Mouse (Mus musculus) kidney, adult 11 months (tissue): Measurements from ENCODE around the gene Gm42688.

Source experiments
- DNase-seq: peaks from one replicate; pipeline ENCODE4 v3.0.0; 2022

Gm42688 gene

DNA sequence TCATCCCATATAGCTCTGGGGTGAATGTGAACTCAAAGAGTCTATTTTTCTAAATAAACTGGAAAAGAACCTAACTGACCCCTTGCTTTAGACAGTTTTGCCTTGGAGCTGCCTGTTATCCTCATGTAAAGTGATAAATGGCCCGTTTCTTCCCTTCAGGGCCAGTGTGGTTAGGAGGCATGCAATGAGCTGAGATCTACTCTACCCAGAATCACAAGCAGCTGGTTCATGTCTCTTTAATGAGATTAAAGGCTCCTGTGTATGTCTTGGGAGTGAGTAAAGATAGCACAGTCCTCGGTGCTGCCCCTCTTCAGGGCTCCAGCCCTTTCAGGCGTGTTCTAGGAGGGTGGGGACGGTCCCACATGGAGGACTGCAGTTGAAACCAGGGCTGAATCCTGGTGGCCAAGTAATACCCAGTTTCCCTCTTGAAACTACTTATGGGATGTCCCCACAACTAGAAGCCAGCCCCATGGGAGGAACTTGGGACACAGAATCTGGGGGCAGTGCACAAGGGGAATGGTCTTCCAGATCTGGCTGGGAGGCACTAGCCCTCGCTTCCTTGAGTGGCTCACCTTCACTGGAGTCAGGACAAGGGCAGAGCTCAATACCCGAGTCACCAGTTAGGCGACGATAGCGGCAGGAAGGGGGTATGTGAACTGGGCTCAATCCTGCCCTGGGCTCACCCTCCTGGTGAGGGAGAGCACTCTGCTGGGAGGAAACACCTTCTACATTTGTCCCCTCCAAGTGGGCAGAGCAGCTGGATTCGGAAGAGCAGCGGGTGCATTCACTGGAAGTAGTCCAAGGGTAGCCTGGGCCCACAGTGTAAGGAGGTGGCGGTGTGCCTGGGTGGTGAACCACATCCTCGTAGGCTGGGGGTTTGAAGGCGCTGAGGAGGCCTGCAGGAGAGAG, 17.7 kb downstream of the Gm42688 start:
- DNase-seq: no peak

GRCm38 (mm10) chr6:83119734-83120051, 18.3 kb downstream of the Gm42688 start:
- DNase-seq: peak; percentile 47

- peak; percentile 99 for DNase-seq
Observed at GRCm38 (mm10) chr6:83120930-83121862, 19.8 kb downstream of the Gm42688 start, which contains the start of gene Wbp1. TSS of gene Wbp1 (minus strand) at chr6:83121559.

DNA sequence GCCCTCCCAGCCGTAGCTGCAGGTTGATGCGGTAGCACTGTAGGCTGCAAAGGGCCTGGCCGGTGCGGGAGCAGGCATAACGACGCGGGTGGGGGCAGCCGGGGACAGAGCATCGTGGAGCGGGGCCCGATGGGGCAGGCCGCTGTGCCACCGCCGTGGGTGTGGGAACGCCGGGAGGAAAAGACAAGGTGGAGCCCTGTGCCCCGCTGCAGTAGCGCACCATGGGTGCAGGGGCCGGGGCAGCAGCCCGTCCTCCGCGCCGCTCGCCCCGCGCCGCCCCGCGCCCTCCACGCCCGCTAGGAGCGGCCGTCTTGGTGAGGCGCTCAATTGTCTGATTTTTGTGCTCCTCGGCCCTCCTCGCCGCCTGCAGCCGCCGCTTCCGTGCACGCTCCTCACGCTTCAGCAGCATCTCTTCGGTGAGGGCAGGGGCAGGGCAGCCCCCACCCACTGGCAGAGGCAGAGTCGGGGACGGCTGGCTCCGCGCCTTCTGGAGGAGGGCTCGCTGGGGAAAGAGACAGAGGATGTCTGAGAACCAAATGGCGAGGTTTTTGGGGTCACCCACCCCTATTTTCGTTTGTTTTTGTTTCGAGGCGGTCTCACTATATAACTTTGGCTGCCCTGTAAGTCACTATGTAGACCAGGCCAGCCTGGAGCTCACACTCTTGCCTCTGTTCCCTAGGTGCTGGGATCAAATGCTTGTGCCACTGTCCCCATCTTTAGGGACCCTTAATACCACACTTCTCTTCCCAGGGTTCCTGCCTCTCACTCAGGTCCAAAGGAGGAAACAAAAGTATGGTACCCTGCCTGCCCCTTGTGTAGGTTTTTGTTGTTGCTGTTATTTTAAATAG, 20.7 kb downstream of the Gm42688 start:
- no peak for DNase-seq

GRCm38 (mm10) chr6:83122961-83123360, 21.5 kb downstream of the Gm42688 start:
- DNase-seq: no peak

GRCm38 (mm10) chr6:83124851-83125312, 23.5 kb downstream of the Gm42688 start:
- peak; percentile 93 for DNase-seq

- no peak for DNase-seq
Observed at GRCm38 (mm10) chr6:83125331-83125730, 23.9 kb downstream of the Gm42688 start, which contains the start of gene Ino80b. TSS of gene Ino80b (minus strand) at chr6:83125431.

GRCm38 (mm10) chr6:83127419-83127818, 26.0 kb downstream of the Gm42688 start:
- no peak for DNase-seq

DNA sequence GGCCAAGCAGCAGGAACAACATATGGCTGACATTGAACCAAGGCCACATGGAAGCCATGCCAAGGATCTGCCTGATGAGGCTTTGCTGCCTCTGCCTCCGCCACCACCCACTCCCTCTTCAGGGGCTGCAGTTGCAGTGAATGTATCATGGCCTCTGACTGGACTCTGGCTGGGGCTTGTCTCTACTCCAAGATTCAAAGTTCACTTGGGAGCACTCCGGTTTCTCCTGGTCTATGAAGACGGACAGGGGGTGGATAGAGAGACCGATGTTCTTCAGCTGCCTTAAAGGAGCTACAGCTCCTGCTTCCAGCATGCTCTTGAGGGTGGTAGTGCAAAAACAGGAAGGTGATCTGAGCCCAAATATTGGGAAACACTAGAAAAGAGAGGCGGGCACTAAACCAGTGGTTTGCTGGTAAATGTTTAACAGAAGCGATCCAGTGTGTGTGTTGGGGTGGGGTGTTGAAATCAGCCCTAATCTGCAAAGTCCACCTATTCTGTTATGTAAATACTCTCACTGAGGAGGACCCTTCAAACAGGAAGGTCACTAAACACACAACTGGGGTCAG, 30.1 kb downstream of the Gm42688 start:
- peak; percentile 88 for DNase-seq

- DNase-seq: peak; percentile 35
Observed at GRCm38 (mm10) chr6:83132176-83132919, 30.9 kb downstream of the Gm42688 start.

DNA sequence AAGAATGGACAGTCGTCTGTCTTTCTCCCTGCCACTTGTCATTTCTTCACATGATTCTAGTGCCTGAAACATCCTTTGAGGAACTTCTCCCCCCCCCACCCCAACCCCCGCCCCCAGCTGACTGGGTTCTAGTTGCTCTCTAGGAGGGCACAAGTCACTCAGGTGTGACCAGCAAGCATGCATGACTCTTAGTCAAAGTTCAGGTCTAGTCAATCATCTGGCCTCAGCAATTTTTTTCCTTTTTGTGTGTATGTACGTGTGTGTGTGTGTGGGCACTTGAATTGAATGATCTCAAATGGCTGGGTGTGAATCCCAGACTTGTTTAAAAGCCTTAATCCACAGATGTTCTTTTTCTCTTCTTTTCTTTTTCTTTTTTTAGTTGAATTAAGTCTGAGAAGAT, 32.8 kb downstream of the Gm42688 start:
- DNase-seq: peak; percentile 51

DNA sequence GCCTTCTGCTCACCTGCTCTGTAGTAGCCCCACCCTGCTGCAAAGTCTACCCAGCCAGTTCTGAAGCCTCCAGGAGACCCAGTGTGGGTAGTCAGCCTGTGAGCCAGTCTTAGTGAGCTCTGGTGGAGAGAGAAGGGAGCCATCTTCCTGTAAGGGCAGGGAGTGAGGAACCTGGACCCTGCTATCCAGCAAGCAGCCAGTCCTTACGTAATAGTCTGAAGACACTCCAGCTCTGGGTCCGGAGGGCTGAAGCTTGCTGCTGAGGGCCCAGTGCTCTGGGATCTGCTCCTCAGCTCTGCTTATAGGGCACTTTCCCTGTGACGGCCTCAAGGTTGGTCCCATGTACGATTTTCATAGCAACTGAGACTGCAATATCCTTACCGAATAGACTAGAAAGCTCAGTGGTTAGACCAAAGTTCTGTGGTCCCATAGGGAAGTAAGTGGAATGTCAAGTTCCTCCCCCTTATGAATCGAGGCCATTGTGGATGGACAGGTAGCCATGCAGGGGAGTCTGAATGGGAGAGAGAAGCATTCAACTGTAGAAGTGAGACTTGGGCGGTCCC, 33.6 kb downstream of the Gm42688 start, which contains the start of gene Rtkn:
TSS of gene Rtkn (plus strand) at position 513 of the 563 bp plus-strand sequence.
- DNase-seq: peak; percentile 77

GRCm38 (mm10) chr6:83135571-83136161, 34.2 kb downstream of the Gm42688 start:
- DNase-seq: peak; percentile 80

DNA sequence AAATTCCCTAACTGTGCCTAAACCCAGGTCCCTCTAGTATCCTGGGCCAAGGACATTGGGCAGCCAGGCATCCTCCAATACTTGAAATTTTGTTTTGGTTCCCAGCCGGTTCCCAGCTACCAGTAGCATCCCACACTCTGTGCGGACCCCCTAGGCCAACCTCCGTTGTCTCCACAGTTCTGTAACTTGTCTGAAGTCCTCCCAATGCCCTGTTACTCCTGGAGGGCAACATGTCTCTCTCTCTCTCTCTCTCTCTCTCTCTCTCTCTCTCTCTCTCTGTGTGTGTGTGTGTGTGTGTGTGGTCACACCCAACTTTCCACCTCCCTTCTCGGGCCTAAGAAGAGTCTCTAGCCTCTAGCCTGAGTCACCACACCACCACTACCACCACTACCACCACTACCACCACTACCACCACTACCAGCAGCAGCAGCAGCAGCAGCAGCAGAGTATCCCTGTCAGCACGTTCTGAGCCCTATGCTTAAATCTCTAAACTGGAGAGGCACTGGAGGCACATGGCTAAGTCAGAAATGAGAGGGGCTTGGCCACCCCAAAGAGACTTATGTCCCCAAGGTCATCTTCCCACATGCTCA, 35.0 kb downstream of the Gm42688 start:
- DNase-seq: no peak

GRCm38 (mm10) chr6:83136881-83137575, 35.6 kb downstream of the Gm42688 start:
- DNase-seq: peak; percentile 70

- peak; percentile 89 for DNase-seq
Observed at GRCm38 (mm10) chr6:83137576-83137950, 36.1 kb downstream of the Gm42688 start.

DNA sequence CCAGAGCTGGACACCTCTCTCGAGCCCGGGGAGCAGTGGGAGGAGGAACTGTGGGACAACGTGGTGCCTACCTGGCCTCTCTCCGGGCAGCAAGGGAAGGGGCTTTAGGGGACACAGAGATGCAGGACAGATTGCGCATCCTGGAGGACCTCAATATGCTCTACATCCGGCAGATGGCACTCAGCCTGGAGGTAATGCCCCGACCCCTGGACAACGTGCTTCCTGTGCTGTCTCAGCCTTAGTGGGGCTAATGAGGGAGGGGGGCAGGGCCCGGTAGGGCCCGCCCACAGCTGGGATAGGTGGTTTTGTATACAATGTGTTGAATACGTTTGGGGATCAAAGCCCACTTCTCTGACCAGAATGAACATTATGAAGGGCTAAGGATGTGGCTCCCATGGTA, 36.6 kb downstream of the Gm42688 start:
- peak; percentile 36 for DNase-seq

GRCm38 (mm10) chr6:83140044-83140443, 38.6 kb downstream of the Gm42688 start:
- no peak for DNase-seq

GRCm38 (mm10) chr6:83141636-83142035, 40.2 kb downstream of the Gm42688 start:
- no peak for DNase-seq
